Mouse (Mus musculus): ENCODE measurements around the gene Cysltr2.

Cysltr2 gene

DNA sequence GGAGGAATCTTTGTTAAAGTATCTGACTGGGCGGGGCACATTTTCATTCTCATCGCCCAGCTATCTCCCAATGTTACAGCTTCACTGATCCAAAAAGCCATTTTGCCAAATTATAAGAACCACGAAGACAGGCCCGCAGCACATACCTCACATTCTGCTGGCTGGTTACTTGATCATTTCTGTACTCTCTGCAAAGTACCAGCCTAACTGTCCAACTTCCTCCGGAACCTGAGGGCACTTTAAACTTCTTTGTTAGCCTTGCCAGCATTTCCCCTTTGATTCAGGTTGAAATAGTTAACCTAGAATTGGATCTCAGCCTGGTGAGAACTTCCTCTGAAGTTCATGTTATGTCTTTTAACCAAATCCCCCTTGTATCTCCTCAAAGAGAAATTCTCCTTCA, 63.8 kb downstream of the Cysltr2 start:
- DNase-seq (ENCODE audit: low spot score), result no peak

DNA sequence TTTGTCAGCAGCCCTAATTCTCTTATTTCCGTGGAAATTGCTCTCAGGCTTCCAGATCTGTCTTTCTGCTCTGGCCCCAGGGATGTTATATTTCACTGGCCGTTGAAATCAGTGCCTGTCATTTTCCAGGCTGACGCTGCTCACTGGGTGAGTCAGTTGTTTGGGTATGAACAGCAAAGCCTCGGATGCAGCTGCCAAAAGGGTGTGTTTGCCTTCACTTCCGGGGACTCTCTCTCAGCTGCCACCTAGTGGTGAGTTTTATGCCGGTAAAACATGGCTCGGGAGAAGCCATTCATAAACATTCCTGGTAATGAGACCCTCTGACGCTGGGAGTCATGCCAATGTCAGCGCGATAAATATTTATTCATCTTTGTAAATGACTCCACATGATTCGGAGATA, 65.5 kb downstream of the Cysltr2 start:
- peak; percentile 81 for DNase-seq (ENCODE audit: low spot score)

DNA sequence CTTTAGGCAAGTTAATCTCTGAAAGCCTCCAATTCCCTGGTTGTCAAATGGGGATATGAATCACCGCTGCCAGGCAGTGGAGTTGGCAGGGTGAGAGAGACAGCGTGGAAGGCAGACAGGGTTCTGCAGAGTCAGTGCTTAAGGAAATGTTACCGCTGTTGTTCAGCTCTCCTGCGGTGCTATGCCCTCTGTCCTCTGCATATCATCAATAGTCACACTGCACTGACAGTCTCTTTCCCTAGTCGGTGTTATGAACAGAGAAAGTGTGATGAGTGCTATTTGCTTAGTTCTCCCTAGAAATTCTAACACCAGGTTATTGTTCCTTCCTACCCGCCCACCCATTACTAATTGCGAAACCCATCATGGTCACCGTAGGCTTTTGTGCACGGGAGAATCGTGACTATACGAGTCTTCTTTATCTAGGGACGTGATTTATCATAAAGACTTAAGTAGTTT, 65.9 kb downstream of the Cysltr2 start:
- DNase-seq (ENCODE audit: low spot score), result no peak

DNA sequence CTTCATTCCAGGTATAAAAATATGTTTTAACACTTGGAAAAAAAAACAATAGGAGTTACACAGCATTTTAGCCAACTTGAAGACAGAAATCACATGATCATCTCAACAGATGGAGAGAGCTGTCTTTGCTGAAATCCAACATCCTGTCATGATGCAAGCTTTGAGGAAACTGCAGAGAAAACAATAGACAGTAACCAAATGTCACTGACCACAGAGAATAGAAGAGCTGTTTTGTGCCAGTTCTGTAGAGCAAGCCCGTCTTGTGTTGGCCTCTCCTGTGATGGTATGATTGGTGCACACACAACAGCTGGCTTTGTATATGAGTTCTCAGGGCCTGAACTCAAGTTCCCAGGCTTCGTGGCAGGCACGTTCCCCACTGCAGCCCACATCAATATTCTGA, 68.2 kb downstream of the Cysltr2 start:
- DNase-seq (ENCODE audit: low spot score), result no peak

DNA sequence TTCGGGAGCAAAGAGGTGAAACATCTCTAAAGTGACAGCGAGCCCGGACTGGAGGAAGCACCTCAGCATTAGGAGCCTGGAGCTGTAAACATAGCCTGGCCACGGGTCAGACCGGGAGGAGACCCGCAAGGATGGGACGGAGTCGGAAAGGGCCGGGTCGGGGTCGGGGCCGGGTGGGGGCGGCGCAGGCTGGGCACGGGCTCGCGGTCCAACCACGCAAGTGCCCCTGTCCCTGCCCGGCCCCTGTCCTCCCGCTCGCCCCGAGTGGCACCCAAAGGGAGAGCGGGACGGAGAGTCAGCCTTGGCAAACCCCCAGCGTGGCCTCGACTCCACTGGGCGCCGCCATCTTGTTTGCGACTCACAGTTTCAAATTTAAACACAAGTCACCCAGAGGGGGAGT, 68.8 kb downstream of the Cysltr2 start:
- DNase-seq (ENCODE audit: low spot score), result no peak

DNA sequence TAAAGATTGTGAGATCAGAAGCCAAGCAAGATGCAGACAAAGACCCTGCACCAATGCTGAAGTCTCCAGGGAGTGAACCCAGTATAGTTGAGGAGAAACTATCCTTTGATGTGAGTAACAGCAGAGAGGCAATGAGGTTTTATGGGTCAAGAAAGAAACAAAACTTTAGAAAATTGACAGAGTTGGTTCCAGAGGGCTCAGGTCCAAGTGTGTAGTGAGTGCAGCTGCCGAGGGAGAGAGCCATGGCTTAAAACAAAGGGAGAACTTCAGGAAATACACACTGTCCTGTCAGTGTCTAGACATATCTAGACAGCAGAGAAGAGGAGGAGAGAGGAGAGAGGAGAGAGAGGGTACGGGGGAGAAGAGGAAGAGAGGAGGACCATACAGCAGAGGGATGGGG, 72.8 kb downstream of the Cysltr2 start:
- no peak for DNase-seq (ENCODE audit: low spot score)
